Mouse (Mus musculus) natural killer cell, adult 2 months (primary cell): ENCODE data around the gene Klf1.

ENCODE experiments used
- DNase-seq, 2 experiments: peaks; one replicate each; pipeline ENCODE4 v3.0.0; 2022; ENCODE audit warnings: low spot score in 2 of 2

Gene Klf1

DNA sequence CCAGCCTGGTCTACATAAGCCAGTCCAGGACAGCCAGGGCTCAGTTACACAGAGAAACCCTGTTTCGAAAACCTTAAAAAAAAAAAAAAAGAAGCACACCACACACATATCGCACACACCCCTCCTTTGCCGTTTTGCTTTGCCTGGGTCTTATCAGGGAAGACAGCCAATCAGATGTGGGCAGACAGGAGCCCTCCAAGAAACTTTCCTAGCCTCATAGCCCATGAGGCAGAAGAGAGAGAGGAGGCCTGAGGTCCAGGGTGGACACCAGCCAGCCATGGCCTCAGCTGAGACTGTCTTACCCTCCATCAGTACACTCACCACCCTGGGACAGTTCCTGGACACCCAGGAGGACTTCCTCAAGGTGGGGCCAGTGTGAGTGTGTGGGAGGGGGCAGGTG is at the start of gene Klf1:
TSS of gene Klf1 (plus strand) at position 177 of the 400 bp plus-strand sequence.
- DNase-seq, result no peak

DNA sequence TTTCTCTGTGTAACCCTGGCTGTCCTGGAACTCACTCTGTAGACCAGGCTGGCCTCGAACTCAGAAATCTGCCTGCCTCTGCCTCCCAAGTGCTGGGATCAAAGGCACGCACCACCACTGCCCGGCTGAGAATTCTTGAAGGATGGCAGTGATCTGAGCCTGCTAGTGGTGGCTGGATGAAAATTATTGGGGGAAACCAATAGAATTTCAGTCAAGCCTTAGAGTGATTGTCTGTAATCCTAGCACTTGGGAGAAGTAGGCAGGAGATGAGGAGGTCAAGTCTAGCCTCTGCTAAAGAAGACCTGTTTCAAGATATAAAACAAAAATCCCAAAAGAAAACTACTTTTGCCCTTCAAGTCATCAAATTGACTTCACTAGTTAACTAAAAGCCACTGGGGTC is 45.3 kb upstream of the Klf1 start:
- no peak for DNase-seq

DNA sequence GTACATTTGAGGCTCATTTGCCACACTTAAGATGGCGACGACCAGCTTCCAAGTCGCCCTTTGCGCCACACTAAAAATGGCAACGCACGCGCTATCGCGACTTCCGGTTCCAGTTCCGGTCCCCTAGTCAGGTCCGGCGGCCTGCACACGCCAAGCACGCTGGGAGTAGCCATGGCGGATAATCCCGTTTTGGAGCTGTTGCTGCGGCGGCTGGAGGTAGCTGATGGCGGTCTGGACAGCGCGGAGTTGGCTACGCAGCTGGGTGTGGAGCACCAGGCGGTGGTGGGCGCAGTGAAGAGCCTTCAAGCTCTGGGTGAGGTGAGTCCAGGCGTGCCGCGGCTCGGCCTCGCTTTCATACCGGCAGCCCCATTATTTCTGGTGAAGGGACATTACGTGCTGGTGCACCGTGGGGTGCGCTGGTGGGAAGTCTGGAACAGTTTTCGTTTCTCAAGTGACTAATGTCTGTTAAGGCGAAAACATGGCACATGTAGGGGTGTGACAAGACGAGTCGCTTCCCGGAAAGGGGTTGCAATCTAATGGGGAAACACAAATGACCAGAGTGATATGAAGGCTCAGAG is 44.8 kb upstream of the Klf1 start, which contains the start of gene Farsa:
TSS of gene Farsa (plus strand) at position 126 of the 578 bp plus-strand sequence.
- peak; percentile 90 to 92 for DNase-seq

DNA sequence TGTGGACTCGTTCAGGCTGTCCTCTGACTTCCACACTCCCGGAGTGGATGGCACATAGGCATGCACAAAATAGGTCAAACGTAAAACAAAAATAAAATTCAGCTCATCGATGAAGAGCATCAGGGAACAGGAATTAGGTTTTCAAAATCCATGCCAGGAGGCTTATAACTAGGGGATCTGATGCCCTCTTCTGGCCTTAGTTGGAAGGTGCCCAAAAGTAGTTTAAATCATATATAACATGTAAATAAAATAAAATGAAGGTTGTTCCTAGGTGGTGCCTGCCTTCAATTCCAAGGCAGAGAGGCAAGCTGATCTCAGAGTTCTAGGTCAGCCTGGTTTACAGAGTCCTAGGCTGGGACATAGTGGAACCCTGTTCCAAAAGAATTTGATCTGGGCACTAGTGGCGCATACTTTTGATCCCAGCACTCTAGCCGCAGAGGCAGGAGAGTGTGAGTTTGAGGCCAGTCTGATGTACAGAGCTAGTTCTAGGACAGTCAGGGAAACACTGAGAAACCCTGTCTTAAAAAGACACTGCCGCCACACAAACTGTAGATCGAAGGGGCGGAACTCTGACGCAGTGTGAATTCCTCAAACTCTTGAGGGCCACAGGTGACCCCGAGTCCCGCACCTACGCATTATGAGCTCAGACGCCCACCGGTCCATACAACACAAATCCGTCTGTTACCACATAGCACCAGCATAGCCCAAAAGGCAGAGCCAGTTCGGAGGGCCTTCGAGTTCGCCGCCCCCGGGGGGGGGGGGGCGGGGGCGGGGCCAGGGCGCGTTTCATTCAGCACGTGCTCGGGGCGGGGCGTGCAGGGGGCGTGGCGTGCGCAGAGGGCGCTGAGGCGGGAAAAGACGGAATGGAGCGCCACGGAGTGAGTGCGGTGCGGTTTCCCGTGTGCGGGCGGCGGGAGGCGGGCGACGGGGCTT is 30.1 kb upstream of the Klf1 start, which contains the start of gene Syce2:
TSS of gene Syce2 (plus strand) at position 736 of the 933 bp plus-strand sequence.
- peak; percentile 69 to 86 for DNase-seq

- DNase-seq, result peak; percentile 49 to 61
Observed at GRCm38 (mm10) chr8:84872309-84872965, 29.3 kb upstream of the Klf1 start.

- DNase-seq, result no peak
Observed at GRCm38 (mm10) chr8:84873016-84873415, 28.7 kb upstream of the Klf1 start.

DNA sequence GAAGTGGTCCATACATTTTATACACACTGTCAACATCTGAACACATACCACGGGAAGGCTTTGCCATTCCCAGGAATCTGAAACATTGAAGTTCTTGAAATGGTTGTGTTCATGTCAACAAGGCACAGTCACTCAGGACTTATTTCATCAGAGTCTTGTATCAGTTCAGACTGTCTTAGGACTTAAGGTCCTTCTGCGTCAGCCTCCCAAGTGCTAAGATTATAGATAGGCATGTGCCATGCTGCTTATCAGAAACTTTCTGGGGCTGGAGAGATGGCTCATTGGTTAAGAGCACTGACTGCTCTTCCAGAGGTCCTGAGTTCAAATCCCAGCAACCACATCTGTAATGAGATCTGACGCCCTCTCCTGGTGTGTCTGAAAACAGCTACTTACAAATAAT is 27.4 kb upstream of the Klf1 start:
- DNase-seq, result no peak

- no peak for DNase-seq
Observed at GRCm38 (mm10) chr8:84877297-84878035, 24.3 kb upstream of the Klf1 start.

DNA sequence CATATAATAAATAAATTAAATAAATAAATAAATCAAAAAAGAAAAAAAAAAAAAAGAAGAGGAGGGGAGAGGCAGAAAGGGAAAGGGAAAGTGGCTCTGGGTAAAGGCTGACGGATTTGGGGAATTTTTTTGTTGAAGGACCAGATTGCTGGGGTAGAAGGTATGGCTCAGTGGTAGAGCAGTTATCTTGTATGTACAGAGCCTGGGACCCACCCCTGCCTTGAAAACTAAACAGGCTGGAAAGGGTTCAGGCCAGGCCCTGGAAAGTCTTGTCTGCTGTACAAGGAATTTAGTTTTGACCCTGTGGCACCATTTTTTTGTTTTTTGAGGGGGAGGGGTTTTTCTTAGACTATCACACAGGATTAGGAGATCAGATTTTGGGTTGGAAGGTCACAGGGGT is 22.8 kb upstream of the Klf1 start:
- DNase-seq, result no peak

DNA sequence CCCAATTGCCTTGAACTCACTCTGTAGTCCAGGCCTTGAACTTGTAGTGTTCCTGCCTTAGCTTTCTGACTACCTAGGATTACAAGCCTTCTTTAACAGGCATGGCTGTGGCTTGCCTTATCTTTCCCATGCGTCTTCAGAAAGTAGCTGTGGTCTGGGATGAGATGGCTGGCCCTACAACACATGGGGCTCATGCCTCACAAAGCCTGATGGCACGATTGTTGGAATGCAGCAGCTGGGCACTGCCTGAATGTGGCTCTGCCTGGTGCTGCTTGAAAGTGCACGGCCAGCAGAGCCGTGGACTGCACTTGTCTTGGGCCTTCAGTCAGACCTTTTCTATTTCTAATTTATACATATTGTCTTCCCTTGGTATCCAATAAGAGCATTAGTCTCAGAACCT is 17.0 kb upstream of the Klf1 start:
- DNase-seq, result no peak

GRCm38 (mm10) chr8:84888280-84888679 is 13.4 kb upstream of the Klf1 start:
- no peak for DNase-seq

DNA sequence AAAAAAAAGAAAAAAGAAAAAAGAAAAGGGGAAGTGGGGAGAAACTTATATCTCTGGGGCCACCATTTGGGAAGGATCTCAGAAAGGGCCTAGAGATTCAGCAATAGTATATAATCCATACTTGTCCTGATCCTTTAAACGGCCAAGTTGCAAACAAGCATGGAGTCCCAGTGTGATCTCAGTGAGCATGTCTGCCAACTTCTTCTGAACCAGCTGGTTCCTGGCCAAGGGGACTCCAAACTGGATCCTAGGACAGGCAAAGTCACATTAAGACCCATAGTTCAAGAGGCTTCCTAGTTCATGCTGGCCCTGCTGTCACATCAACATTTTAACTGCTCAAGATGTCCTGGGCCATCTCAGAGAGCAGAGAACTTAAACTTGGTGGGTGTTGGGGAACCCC is 12.6 kb upstream of the Klf1 start:
- no peak for DNase-seq

DNA sequence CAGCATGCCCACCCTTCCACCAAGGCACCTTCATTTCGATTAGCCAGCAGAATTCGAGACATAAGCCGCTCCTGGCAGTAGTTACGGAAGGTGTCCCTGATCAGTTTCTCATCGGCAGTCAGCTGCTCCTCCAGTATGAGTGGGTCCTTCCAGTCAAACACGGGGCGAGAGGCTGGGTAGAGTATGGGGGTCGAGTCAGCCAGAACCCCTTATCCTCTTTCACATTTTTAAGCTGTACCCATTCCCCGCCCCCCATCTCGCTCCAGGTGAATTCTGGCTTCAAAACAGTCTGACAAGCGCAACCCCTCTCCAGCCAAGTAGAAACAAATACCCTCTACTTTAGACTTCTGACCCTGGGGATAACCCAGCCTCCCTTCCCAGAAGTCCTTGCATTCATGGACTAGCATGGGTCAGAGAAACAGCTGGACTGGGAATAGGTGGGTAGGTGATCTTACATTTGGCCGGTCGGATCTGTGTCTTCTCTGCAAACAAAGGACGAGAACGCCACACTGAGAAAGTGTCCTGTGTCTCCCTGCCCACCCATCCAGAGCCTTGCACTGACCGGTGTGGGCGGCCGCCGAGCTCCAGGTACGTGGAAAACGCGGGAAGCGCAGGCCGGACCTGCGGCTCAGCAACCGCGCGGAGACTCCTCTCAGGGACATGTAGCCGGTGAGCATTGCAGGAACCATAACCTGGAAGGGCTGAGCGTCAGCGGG is 8.6 kb upstream of the Klf1 start:
- DNase-seq, result no peak

GRCm38 (mm10) chr8:84893709-84894134 is 8.0 kb upstream of the Klf1 start, which contains the start of gene Gcdh:
Gcdh (minus strand) TSS chr8:84893921.
- peak; percentile 75 to 83 for DNase-seq

DNA sequence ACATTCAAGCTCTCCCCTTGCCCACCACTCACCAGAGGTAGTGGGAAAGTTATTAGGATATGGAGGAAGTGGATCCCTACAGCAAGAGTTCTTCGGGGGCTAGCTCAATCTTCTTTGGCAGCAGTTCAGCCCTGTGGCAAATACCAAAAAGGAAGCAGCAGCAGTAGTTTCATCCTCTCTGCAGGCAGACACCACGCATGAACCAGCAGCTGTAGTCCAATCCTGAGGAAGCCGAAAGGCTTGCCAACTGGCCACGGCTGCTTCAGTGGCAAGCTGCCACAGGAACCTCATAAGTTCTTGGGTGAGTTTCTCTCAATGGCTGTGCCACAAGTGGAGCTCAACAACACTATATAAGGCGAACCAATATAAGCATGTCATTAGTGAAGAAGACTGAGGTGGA is 5.8 kb upstream of the Klf1 start:
- no peak for DNase-seq

DNA sequence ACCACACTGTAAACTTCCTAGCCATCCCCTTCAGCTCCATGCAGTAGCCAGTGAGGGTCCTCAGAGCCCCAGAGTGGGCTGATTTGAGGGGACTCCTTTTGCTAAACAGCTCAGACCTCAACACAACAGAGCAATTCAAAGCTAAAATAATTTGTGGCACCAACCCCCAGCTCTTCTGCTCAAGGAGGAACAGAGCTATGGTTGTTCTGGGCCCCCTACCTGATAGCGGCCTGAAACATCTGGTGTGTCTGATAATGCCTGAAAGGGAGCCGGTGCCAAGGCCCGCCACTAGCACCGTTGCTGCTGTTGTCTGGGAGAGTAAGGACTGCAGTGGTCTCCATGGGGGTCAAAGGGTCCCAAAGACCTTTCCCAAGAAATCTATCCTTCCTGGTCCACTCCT is 657 bp upstream of the Klf1 start:
- DNase-seq, result no peak

DNA sequence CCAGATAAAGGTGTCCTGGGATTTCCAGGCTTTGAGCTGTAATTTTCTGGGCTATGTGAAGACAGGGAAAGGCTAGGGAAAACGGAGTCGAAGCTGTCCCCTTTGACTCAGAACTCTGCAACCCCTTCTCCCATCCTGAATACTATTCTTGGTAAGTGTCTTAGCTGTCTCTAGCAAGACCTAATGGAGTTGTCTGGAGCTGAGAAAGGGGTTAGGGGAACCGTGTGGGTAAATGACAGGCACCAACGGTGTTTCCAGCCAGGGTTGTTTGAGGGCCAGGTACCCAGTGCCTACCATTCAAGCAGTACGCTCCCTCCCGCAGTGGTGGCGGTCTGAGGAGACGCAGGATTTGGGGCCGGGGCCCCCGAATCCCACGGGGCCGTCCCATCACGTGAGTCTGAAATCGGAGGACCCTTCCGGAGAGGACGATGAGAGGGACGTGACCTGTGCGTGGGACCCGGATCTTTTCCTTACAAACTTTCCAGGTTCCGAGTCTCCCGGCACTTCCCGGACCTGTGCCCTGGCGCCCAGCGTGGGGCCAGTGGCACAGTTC is 715 bp downstream of the Klf1 start:
- DNase-seq, result no peak

DNA sequence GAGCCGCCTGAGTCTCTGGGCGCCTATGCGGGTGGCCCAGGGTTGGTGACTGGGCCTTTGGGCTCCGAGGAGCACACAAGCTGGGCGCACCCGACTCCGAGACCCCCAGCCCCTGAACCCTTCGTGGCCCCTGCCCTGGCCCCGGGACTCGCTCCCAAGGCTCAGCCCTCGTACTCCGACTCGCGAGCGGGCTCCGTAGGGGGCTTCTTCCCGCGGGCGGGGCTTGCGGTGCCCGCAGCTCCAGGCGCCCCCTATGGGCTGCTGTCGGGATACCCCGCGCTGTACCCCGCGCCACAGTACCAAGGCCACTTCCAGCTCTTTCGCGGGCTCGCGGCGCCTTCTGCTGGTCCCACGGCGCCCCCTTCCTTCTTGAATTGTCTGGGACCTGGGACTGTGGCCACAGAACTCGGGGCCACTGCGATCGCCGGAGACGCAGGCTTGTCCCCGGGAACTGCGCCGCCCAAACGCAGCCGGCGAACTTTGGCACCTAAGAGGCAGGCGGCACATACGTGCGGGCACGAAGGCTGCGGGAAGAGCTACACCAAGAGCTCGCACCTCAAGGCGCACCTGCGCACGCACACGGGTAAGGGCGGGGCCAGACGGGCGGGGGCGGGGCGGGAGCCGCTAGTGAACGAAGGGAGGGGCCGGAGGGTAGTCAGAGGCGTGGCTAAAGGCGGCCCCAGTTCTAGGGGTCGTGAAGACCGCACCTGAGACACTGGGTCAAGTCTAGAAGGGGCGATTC is 1.4 kb downstream of the Klf1 start:
- peak; percentile 81 to 91 for DNase-seq

DNA sequence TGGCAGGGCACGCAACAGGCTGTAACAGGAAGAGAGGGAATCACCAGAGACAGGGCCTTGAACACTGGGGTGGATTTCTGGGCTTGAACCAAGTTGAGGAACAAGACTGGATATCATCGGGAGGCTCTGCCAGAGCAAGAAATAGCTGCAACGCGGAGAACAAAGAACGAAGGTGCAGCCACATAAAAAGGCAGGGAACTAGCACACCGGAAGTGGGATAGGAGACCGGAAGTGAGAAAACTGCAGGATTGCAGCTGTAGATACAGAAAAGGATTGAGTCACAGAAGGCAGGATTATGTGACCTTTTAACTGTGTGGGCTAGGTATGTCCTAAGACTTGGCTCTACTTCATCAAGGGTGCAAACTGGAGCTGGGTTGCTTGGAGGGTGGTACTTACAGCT is 2.6 kb downstream of the Klf1 start:
- no peak for DNase-seq

DNA sequence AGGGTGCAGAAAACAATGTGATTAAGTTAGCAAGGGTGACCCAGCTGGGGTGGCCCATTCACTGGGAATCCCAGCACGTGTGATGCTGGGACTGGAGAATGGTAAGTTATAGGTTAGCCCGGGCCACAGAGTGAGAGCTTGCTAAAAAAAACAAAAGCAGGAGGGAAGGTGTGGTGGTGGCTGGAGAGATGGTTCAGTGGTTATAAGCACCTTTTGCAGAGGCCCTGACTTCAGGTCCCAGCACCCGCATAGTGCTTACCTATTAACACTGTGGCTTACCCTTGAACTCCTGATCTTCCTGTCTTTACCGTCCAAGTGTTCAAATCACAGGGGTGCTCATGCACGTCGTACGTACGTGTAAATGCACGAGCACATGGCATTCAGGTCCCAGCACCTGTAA is 5.3 kb downstream of the Klf1 start:
- no peak for DNase-seq
